Mouse (Mus musculus) midbrain, embryonic 15.5 days (tissue): ENCODE data around the gene Gm9918. TPM values are rescaled to one million over a fixed set of nuclear protein-coding genes. Genes with fewer than 3 reads are reported as not detected.

Source experiments
- polyA plus RNA-seq: library from polyadenylated mRNA; unstranded; fragments of >200 nt; fragmentation: Nextera tagmentation; extraction: Ambion mirVana; gene quantifications from 2 replicates; pipeline ENCODE4 v1.2.1, GENCODE M21; 2015

Gene Gm9918
- polyA plus RNA-seq, 1 experiment from 2014 or later: 0.10 TPM

Other genes with a start within 250 kb of the Gm9918 start
- 3.3 and 4.4 TPM in 2 replicates for gene Krt18, start 242.4 kb upstream of the Gm9918 start, polyA plus RNA-seq
- gene Eif4b, start 196.8 kb upstream of the Gm9918 start, polyA plus RNA-seq: 87.0 and 89.2 TPM in 2 replicates
- 8.3 and 12.3 TPM in 2 replicates for gene Tns2, start 170.2 kb upstream of the Gm9918 start, polyA plus RNA-seq
- 78.7 and 80.2 TPM in 2 replicates for gene Spryd3, start 134.3 kb upstream of the Gm9918 start, polyA plus RNA-seq
- 2.6 and 4.3 TPM in 2 replicates for gene Igfbp6, start 126.2 kb upstream of the Gm9918 start, polyA plus RNA-seq
- gene Soat2, start 120.0 kb upstream of the Gm9918 start, polyA plus RNA-seq: 0.15 TPM in 1 of 2 replicates, not detected in the other
- gene Zfp740, start 67.3 kb upstream of the Gm9918 start, polyA plus RNA-seq: 59.0 and 64.2 TPM in 2 replicates
- 38.0 and 39.4 TPM in 2 replicates for gene Csad, start 65.8 kb upstream of the Gm9918 start, polyA plus RNA-seq
- gene Itgb7, start 38.6 kb upstream of the Gm9918 start, polyA plus RNA-seq: 0.98 and 1.1 TPM in 2 replicates
- gene Rarg, start 13.0 kb upstream of the Gm9918 start, polyA plus RNA-seq: 4.1 and 6.4 TPM in 2 replicates
- 58.5 and 64.0 TPM in 2 replicates for gene Mfsd5, start 8.9 kb downstream of the Gm9918 start, polyA plus RNA-seq
- gene Espl1, start 25.7 kb downstream of the Gm9918 start, polyA plus RNA-seq: 5.5 and 7.5 TPM in 2 replicates
- gene Pfdn5, start 55.6 kb downstream of the Gm9918 start, polyA plus RNA-seq: 450 and 466 TPM in 2 replicates
- gene Myg1, start 61.1 kb downstream of the Gm9918 start, polyA plus RNA-seq: 91.8 and 103 TPM in 2 replicates
- 37.4 and 37.9 TPM in 2 replicates for gene Aaas, start 80.2 kb downstream of the Gm9918 start, polyA plus RNA-seq
- 0.09 and 0.26 TPM in 2 replicates for gene Sp7, start 96.6 kb downstream of the Gm9918 start, polyA plus RNA-seq
- 3.4 and 4.1 TPM in 2 replicates for gene Sp1, start 135.6 kb downstream of the Gm9918 start, polyA plus RNA-seq
- 0.30 and 0.34 TPM in 2 replicates for gene Amhr2, start 174.8 kb downstream of the Gm9918 start, polyA plus RNA-seq
- gene Prr13, start 188.5 kb downstream of the Gm9918 start, polyA plus RNA-seq: 103 and 107 TPM in 2 replicates
- gene Pcbp2, start 200.0 kb downstream of the Gm9918 start, polyA plus RNA-seq: 123 and 126 TPM in 2 replicates
- 13.8 and 16.1 TPM in 2 replicates for gene Gm10337, start 233.2 kb downstream of the Gm9918 start, polyA plus RNA-seq
- 62.2 and 63.6 TPM in 2 replicates for gene Map3k12, start 246.5 kb downstream of the Gm9918 start, polyA plus RNA-seq
- 104 and 108 TPM in 2 replicates for gene Tarbp2, start 247.6 kb downstream of the Gm9918 start, polyA plus RNA-seq